Mouse (Mus musculus) spleen, adult 2 months (tissue): ENCODE results near the gene Lekr1. TPM values are rescaled to one million over a fixed set of nuclear protein-coding genes. Genes with fewer than 3 reads are reported as not detected.

Experiments
- DNase-seq, 2 experiments: peaks; one replicate each; pipeline versions ENCODE4 v3.0.0 to v3.0.0-alpha.2; 2012 to 2021; ENCODE audit warnings: low spot score in 2 of 2, low read depth in 1 of 2
- H3K27ac ChIP-seq: fragments of 200-500 bp; 2 replicates; pipeline ENCODE4 v1.5.1; 2012; ENCODE audit warnings: low read length, inconsistent platforms; ENCODE audit not compliant: insufficient read depth
- H3K27me3 ChIP-seq: fragments of 200-500 bp; 2 replicates; pipeline ENCODE4 v1.6.1; 2012; ENCODE audit warnings: mild to moderate bottlenecking, moderate library complexity, low read length, inconsistent platforms; ENCODE audit not compliant: control insufficient read depth, insufficient read depth
- H3K36me3 ChIP-seq: fragments of 200-500 bp; 2 replicates; pipeline ENCODE4 v1.6.1; 2012; ENCODE audit warnings: mild to moderate bottlenecking, low read length, inconsistent platforms; ENCODE audit not compliant: control insufficient read depth, insufficient read depth
- H3K4me1 ChIP-seq: fragments of 200-500 bp; 2 replicates; pipeline ENCODE4 v1.6.1; 2011; ENCODE audit warnings: inconsistent platforms; ENCODE audit not compliant: control insufficient read depth, insufficient read depth, insufficient read length
- H3K4me3 ChIP-seq: fragments of 200-500 bp; 2 replicates; pipeline ENCODE4 v1.5.1; 2011; ENCODE audit warnings: mild to moderate bottlenecking, inconsistent platforms; ENCODE audit not compliant: insufficient read depth, insufficient read length; ENCODE audit errors: extremely low read depth
- CTCF ChIP-seq: fragments of 200-500 bp; IDR thresholded peaks from 2 replicates; pipeline ENCODE4 v1.5.1; 2011; ENCODE audit warnings: mild to moderate bottlenecking, inconsistent platforms; ENCODE audit not compliant: insufficient read depth, insufficient read length, insufficient replicate concordance; ENCODE audit errors: extremely low read depth
- POLR2A ChIP-seq: fragments of 200-500 bp; IDR thresholded peaks from 2 replicates; pipeline ENCODE4 v1.6.1; 2011; ENCODE audit warnings: low read depth, low read length, inconsistent platforms
- WGBS: fragments of 180-500 bp; shearing (Covaris S2); methylation state at CpG from one replicate; pipeline ENCODE4 v1.1.7; 2018; 5-methylcytosine and 5-hydroxymethylcytosine counted together
- polyA plus RNA-seq: library from polyadenylated mRNA; depleted of rRNA; stranded (reverse); fragments of >200 nt; gene quantifications from 2 replicates; pipeline ENCODE4 v1.2.3, GENCODE M21; 2012

Gene Lekr1
- polyA plus RNA-seq, 1 experiment: 0.20 TPM

DNA sequence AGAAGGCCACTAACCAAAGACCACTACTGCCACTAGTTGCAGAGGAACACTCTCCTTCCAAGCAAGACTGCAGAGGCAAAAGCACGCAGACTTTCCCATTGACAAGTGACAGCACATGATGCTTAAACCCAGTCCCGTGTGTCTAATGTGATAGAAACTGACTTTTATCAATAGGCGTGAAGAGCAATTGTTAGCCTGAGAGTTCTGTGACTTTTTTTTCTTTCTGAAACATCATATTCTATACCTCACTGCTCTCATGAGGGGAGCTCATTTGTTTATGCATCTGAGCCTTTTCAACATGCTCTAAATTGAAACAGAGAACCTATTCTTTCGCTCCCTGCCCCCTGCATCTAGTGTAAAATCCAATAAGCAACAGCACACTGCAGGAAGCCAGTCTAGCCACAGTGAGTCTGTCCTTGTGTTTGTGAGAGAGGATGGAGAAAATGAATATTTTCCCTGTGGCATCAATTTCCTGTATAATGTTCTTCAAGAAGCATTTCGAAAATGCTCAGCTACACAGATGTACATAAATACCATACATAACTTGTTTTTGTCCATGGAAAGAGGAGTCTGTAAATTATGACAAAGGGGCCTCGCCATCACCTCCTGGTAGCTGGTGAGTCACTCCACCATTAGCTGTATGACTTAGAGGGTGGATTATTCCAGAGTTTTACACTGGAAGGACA lies 38.9 kb upstream of the Lekr1 start:
- H3K36me3 ChIP-seq: no peaks in the 10 kb centered on the region
- no peak for DNase-seq
- no peaks in the 10 kb centered on the region for H3K27me3 ChIP-seq
- TF ChIP-seq CTCF (no peak), POLR2A (no peak)
- H3K4me3 ChIP-seq: no peak overlapping the region
- no peak overlapping the region for H3K27ac ChIP-seq
- 70% methylated on average over 6 of the region's 6 CpGs for WGBS
- H3K4me1 ChIP-seq: peaks cover 8% of the 10 kb centered on the region

DNA sequence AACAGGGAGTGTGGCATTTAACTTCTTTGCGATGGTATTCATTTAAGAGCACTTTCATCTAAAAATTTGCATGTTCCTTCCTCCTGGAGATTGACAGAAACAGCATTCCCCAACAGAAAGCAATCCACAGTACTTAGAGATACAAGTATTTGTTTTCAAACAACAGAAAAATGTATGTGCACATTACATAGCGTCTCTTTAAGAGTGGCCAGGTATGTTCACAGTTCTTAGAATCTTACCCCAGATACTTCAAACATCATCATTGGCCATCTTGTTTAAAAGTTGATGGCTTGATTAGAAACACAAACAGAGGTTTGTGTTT lies 38.4 kb upstream of the Lekr1 start:
- H3K4me3 ChIP-seq: no peak overlapping the region
- no peak for TF ChIP-seq POLR2A
- no peak for TF ChIP-seq CTCF
- no peak for DNase-seq
- no peak overlapping the region for H3K27ac ChIP-seq
- H3K36me3 ChIP-seq: no peaks in the 10 kb centered on the region
- WGBS: 90% methylated on average over 2 of the region's 2 CpGs
- no peaks in the 10 kb centered on the region for H3K27me3 ChIP-seq
- peaks cover 8% of the 10 kb centered on the region for H3K4me1 ChIP-seq

DNA sequence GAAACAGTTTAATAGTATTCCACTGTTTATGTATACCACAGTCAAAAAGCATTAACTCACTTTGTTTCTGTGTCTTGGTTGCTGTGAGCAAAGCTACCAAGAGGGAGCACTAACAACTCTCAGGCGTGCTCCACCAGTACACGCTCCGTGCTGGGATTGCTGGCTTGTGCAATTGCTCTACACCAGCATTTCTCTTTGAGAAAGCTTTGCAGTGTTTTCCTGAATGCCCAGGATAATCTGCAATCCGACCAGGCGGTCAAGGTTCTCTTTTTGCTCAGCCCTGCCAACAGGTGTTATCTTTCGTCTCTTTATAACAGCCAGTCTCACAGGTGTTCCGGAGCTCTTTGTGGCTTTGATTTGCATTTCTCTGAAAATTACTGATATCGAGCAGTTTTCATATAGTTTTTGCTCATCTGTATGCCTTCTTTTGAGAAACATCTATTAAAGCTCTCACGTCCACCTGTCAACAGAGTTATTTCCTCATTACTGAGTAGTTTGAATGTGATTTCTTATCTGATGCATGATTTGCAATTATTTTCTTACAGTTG lies 36.4 kb upstream of the Lekr1 start:
- H3K4me3 ChIP-seq: no peak overlapping the region
- peaks cover 8% of the 10 kb centered on the region for H3K4me1 ChIP-seq
- TF ChIP-seq POLR2A (no peak), CTCF (no peak)
- H3K27ac ChIP-seq: no peak overlapping the region
- 80% methylated on average over 9 of the region's 9 CpGs for WGBS
- H3K27me3 ChIP-seq: no peaks in the 10 kb centered on the region
- no peak for DNase-seq
- no peaks in the 10 kb centered on the region for H3K36me3 ChIP-seq

DNA sequence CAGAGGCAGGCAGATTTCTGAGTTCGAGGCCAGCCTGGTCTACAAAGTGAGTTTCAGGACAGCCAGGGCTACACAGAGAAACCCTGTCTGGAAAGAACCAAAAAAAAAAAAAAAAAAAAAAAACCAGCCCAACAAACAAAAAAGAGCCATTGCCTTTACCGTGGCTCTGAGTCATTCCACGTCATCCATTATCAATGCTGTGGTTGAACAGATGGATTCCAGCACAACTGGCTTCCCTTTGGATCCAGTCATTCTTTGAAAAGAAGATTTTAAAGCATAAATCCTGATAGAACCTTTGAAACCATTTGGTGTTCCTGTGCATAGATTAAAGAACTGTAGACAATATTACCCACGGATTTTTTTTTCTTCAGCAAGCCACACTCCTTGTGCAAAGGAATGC lies 32.4 kb upstream of the Lekr1 start:
- DNase-seq: no peak
- no peaks in the 10 kb centered on the region for H3K4me1 ChIP-seq
- H3K27me3 ChIP-seq: no peaks in the 10 kb centered on the region
- WGBS: 73% methylated on average over 4 of the region's 4 CpGs
- no peak for TF ChIP-seq POLR2A
- no peak for TF ChIP-seq CTCF
- H3K4me3 ChIP-seq: no peak overlapping the region
- no peak overlapping the region for H3K27ac ChIP-seq
- H3K36me3 ChIP-seq: no peaks in the 10 kb centered on the region

DNA sequence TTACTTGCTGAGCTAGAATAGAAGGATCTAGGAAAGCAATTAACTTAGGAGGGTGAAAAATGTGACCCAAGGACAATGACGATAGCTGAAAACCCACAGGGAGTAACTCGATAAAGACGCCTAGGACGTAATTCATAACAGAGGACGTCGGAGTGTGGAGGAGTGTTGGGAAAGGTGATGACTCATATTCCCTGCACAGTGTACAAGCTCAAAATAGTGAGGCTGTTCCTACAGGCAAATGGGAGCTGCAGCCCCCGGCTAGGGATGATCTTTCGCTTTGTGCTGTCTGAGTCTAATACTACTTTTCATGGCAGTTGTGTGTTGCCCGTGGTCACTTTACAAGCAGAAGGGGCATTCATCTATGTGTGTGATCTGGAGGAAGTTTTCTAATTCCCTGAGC lies 30.0 kb upstream of the Lekr1 start:
- TF ChIP-seq POLR2A (no peak), CTCF (no peak)
- no peaks in the 10 kb centered on the region for H3K4me1 ChIP-seq
- WGBS: 81% methylated on average over 9 of the region's 9 CpGs
- H3K27ac ChIP-seq: no peak overlapping the region
- no peak overlapping the region for H3K4me3 ChIP-seq
- H3K27me3 ChIP-seq: no peaks in the 10 kb centered on the region
- no peak for DNase-seq
- H3K36me3 ChIP-seq: no peaks in the 10 kb centered on the region

DNA sequence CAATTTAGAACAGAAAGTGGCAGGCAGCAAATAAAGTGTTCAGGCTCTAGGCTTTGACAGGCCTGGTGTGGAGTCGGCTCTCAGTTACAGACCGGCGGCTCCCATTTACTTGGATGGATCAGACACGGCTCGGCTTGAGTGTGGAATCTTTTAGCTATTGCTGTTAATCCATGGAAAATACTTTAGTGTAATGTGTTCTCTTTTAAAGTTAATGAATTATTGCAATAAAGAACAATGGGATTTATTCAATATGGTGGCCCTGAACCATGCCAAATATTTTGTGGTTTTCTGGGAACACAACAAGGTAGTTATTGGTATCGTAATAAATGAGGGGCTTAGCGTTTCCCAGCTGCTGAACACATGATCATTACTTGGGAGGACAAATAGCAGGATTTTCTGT lies 28.7 kb upstream of the Lekr1 start:
- H3K36me3 ChIP-seq: no peaks in the 10 kb centered on the region
- H3K27me3 ChIP-seq: no peaks in the 10 kb centered on the region
- DNase-seq: no peak
- 97% methylated on average over 7 of the region's 7 CpGs for WGBS
- H3K4me3 ChIP-seq: no peak overlapping the region
- H3K4me1 ChIP-seq: no peaks in the 10 kb centered on the region
- H3K27ac ChIP-seq: no peak overlapping the region
- TF ChIP-seq CTCF (no peak), POLR2A (no peak)

DNA sequence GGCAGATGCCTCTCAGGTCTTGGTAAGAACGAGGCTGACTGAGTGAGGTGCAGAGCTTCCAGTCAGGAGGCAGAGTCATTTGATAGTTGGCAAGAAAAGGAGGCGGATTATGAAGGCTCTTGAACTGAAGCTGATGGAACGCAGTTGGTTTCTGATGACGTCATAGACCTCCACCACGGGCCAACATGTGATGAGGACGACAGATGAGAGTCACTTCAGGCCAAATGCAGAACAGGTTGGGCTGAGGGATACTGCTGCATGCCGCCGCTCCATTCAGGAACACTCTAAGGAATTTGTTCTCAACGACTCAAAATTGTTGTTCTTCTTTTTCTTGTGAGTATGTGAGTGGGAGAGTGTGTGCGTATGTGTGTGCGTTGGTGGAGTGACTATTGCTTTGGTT lies 27.1 kb upstream of the Lekr1 start:
- H3K27me3 ChIP-seq: no peaks in the 10 kb centered on the region
- no peak overlapping the region for H3K4me3 ChIP-seq
- DNase-seq: no peak
- 90% methylated on average over 11 of the region's 11 CpGs for WGBS
- TF ChIP-seq POLR2A: no peak
- TF ChIP-seq CTCF: no peak
- H3K27ac ChIP-seq: no peak overlapping the region
- H3K4me1 ChIP-seq: no peaks in the 10 kb centered on the region
- H3K36me3 ChIP-seq: no peaks in the 10 kb centered on the region
